Mouse (Mus musculus) heart, postnatal 10 days (tissue): ENCODE data around the gene Wnt7b. TPM values are rescaled to one million over a fixed set of nuclear protein-coding genes. Genes with fewer than 3 reads are reported as not detected.

ENCODE experiments used
- DNase-seq, 2 experiments: peaks; one replicate each; pipeline ENCODE4 v3.0.0; 2021
- intact Hi-C: fragments of 180-260 bp; cut with DNase I; formaldehyde crosslinking; loops from one replicate; pipeline ENCODE4 v1.15.1; 2025
- total RNA-seq, 2 experiments: library from RNA; stranded (reverse); gene quantifications; 2 replicates each; pipeline ENCODE4 v1.2.3; 2021

Wnt7b gene
- under 1 TPM; 0.22 to 0.25 TPM for total RNA-seq

DNA sequence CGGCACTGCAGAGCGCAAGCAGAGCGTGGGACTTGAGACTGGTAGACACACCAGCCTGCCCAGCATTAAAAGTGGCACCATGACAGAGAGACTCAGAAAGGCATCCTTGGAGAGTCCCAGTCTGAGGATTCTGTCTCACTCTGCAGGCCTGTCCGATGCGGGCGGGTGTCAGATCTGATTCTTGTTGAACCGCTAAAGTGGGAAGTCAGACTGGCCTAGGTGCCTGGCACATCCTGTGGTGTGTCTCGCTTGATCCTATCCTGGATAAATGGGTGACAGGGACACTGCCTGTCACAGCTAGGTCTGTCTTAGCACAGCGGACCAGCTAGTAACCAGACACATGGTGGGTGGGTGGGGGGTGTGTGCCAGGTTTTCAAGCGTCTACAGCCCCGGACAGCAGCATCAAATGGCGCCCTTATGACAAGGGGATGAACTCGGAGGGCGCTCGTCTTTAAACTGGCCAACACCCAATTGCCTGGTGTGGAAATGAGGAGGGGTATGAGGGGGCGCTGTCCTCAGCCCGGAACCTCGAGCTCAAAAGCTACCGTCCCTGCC, at the start of gene Wnt7b:
Gene Wnt7b (minus strand): TSS at position 118 of the 555 bp plus-strand sequence.
- intact Hi-C loops, result loop anchor here (5.0 kb wide), 2 partner anchors 195 to 430 kb away; no protein-coding TSS in a partner anchor
- DNase-seq, result no peak

DNA sequence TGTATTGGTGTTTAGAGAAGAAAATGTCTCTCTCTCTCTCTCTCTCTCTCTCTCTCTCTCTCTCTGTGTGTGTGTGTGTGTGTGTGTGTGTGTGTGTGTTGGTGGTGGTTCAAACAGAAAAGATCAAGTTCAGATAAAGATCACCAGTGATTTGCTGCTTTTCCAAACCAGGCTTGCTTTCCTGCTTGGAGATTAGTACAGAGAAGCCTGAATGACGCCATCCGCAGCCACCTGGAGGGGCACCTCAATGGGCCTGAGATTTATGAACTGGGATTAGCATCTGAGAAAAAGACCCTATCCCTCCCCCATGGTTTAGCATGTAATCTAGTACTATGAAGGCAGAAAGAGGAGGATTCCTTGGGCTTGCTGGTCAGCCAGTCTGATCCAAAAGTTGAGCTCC, 49.3 kb upstream of the Wnt7b start:
- intact Hi-C loops, result no loop called here
- DNase-seq, result no peak

DNA sequence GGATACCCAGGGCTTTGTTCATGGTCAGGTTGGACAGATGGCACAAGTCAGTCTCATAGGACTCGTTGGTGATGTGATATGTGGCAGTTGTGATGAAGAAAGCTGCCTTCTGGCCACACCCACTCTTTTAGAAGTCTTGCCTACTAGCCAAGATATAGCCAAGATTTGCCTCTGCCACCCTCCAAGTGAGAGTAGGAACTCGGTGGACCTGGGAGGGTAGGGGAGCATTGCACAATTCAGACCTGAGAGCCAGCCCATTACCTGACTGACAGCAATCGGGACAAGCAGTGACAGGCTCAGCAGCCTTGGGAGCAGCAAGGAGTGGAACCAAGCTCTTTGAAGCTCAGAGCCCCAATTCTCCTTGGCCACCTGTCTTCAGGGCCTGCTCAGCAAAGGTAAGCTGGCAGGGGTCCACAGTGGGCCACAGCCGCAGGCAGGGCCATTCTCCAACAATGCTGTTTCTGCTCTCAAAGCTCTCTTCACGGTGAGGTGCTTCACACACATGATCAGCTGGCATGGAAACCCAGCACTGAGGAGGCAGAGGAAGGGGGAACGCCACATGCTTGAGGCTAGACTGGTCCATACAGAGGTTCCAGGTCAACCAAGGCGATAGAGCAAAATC, 47.8 kb upstream of the Wnt7b start:
- DNase-seq, result no peak
- intact Hi-C loops, result no loop called here

DNA sequence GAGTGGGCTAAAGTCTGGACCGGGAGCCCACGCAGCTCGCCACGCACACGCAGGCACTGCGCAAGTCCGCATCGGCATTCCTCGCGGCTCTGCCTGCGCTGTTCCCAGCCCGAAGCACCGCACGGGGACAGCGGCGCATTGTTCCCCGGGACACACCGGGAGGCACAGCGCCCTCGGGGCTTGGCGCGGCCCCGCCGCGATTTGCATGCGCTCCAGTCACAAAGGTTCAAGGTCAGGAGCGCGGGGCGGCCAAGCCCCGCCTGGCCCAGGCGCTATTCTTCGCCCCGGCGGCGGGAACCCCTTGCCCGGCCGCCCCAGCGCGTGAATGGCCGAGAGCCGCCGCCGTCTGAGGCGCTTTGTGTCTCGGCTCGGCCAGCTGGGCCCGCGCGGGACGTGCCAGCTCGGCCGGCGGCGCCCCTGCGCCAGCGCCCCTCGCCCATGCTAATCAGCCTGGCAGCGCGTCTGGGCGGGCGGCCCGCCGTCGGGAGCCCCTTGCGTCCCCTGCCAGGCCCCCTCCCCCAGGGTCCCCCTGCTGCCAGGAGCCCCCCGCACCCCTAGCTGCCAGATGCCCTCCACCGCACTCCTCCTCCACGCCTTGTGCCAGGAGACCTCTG, 43.5 kb upstream of the Wnt7b start:
- DNase-seq, result peak; percentile 73 to 80
- intact Hi-C loops, result no loop called here

DNA sequence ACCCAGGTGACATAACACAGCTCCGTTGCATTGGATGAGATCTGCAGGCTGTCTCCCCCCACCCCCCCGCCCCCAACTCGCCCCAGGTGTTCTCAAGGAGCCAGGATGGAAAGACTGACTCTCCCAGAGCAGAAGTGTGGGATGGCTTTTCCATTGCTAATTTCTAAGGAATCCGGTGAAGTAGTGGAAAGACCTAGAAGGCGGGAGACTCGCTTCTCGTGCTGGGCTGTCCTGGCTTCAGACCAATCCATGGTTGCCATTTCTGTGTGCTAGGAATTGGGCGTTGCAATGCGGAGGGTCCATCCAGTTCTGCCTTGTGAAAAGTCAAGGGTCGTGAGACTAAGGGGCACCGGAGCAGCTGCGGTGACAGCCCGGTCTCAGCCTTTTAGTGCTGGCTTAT, 39.9 kb upstream of the Wnt7b start:
- intact Hi-C loops, result no loop called here
- DNase-seq, result no peak

DNA sequence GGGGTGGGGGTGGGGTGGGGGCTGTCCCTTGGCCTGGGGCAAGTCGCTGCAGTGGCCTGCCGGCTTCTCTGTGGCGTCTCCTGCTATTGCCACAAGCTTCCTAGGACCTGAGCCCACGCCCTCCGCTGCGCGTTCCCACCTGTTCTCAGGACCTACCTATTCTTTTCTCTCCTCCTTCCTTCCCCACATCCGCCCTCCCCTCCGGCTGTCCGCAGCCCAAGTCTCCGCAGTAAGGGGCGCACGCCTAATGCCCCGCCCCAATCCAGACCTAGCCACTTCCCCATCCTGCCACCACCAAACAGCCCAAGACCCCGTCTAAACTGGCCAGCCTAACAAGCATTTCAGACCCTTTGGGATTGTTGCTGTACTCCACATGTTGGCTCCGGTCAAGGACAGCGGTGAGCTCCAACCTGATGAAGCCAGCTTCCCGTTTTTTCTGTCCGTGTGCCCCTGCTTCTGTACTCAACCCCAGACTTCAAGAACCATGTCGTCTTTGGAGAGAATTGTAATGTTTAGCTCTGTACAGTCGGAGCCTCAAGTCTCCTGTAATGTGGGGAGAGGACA, 33.3 kb upstream of the Wnt7b start:
- no peak for DNase-seq
- intact Hi-C loops, result loop anchor here (2.0 kb wide), 1 partner anchor 17 kb away; no protein-coding TSS in a partner anchor

DNA sequence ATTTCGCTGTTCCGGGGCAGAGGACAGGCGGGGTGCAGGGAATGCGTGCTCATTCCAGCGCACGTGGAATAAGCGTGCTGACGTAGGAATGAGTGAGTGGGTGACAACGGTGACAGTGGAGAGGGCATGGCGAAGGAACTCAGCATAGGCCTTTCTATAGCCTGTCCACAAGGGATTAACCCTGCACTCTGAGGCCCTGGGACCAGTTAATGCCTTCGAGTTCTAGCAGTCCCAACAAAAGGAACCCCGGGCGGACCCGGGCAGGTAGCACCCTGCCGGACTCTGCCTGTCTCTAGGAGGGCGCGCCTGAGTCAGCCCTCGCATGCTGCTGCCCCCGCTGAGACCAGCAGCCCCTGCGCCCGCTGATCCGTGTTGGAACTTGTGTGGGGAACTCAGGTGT, 32.8 kb upstream of the Wnt7b start:
- no peak for DNase-seq
- intact Hi-C loops, result loop anchor here (2.0 kb wide), 1 partner anchor 18 kb away; no protein-coding TSS in a partner anchor

DNA sequence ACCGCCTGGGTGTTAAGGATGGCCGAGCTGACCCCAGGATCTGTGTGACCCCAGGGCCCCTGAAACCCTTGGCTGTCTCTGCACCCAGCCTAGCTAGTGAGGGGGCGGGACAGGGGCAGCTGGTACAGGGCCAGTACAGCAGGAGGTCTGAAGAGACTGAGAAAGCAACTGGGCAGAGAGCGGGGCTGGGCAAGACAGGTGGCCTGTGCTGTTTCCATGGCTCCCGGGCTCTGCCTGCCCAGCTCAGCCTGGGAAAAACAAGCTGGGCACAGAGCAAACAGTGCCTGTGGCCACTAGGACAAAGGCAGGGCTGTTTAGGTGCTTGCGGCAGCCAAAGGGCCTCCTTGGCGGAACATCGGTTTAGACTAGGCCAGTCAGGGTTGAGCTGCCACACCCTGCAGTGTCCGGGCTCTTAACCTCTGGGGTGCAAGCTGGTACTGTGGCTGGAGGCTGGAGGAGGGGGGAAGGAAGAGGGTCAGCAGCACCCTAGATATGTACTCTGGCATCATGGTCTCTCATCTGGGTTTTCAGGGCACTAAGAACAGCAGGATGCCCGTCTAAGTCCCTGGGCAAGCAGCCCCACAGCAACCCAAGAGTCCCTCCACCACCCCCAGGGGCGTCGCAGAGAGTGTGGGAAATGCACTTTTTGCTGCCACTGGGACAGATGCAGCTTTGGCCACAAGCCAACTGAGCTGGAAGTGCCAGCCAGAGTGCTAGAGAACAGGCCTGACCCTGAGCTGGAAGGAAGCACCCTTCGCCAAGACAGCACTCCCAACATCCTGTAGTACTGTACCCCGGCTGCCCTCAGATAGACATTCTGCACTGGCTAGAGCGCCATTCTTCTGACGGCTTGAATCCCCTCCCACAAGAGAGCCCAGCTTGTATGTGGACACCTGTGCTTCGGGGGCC, 31.3 kb upstream of the Wnt7b start:
- intact Hi-C loops, result loop anchor here (2.0 kb wide), 1 partner anchor 19 kb away; no protein-coding TSS in a partner anchor
- peak in 1 of 2 experiments; percentile 61 for DNase-seq

DNA sequence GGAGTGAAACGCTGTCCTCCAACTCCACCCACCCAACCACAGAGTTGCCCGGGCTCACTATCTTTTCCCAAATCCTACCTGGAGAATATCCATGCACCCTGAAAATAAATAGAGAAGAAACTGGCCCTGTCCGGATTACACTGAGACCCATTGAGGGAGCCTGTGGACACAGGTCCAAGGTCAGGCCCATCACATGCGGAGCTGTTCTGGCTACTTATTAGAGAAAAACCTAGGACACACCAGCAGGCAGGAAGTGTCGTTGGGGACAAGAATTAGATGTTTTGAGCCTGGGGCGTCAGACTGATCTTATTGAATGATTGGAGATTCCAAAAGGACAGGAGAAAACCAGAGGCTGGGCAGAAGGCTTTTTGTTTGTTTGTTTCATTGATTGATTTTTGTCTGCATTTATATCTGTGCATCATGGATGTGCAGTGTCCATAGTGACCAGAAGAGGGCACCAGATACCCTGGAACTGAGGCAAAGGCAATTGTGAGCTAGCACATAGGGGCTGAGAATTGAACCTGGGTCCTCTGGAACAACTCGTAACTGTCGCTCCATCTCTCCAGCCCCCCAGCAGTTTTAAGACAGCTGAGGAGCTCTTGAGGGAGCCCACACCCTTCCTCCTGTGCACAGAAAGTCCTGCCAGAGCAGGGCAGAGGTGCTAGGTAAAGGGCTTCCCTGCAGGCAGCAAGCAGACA, 30.5 kb upstream of the Wnt7b start:
- intact Hi-C loops, result loop anchor here (1.0 kb wide), 1 partner anchor 59 kb away; no protein-coding TSS in a partner anchor
- peak; percentile 55 to 62 for DNase-seq

DNA sequence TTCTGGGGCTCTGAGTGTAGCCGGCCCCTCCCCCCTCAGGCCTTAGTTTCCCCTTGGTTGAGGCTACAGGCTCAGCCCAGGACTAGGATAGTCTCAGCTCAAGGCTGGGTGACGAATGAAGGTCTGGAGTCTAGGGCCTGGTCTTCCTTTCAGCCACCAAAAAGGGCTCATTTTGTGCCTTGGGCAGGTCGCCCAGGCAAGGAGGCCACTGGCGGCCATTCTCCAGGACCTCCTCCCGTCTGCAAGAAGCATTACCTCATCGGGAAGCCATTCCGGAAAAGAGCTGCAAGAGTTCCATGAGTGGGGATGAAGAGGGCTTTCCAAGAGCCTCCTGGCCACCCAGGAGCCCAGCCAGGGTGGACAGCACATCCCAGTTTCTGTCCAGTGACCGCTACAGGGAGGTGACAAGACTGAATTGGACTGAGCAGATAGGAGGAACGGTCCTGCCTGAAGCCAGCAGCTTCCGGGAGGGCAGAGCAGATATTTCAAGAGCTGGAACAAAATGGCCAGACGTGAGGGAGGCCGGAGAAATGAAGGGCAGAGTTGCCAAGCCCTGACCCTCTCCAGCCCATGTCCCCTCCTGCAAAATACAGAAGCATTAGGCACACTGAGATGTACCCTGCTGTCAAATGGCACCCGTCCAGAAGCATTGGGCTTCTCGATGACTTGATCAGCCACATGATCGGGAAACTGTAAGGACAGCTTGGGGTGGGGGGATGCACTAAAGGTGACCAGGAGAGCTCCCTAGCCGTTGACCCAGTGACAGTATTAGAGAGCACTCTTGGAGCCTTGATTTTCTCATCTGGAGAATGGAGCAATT, 29.6 kb upstream of the Wnt7b start:
- peak; percentile 88 to 89 for DNase-seq
- intact Hi-C loops, result loop anchor here (1.0 kb wide), 1 partner anchor 60 kb away; no protein-coding TSS in a partner anchor

DNA sequence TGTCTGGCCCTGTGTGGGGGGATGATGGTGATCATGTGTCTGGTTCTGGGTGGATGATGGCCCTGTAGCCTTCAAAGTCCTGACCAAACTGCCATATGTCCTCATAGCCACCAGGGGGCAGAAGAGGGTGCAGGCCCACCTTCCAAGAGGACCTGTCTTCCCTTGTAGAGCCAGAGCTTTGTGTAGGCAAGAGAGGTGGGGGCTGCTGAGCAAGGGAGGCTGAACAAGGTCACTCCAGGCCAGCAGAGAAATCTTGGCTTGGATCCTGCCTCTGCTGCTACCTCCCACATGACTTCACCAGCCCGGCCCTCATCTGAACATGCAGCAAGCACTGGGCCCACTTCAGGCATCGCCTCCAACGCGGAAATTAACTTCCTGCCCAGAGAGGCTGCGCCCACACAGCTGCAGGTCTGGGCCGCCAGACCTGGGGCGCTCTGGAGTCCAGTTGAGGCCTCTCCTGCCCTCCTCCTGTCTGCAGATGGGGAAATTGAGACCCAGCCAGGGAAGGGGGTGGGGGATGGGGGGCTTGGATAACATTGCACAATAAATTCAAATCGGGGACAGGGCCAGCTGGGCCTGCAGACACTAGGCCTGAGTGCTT, 28.4 kb upstream of the Wnt7b start:
- intact Hi-C loops, result loop anchor here (1.0 kb wide), 2 partner anchors 11 to 99 kb away; no protein-coding TSS in a partner anchor
- peak; percentile 96 to 97 for DNase-seq

DNA sequence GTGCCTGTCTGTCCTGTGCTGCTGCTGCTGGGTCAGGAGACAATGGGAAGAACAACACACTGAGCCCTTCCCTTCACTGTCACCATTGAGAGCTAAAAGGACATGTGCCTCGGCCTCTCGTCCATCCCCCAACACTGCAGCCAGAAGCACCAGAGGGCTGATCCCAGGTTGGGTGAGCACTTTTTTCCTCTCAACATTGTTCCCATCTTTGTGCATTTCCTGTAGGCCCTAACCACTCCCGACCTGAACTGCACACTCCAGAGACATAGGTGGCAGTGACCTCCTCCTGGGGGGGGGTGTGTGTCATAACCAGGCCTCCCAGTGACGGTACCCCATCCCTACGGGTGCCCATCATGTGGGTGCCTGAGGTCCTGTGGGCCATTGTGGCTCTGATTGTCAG, 27.8 kb upstream of the Wnt7b start:
- intact Hi-C loops, result loop anchor here (1.0 kb wide), 2 partner anchors 11 to 99 kb away; no protein-coding TSS in a partner anchor

DNA sequence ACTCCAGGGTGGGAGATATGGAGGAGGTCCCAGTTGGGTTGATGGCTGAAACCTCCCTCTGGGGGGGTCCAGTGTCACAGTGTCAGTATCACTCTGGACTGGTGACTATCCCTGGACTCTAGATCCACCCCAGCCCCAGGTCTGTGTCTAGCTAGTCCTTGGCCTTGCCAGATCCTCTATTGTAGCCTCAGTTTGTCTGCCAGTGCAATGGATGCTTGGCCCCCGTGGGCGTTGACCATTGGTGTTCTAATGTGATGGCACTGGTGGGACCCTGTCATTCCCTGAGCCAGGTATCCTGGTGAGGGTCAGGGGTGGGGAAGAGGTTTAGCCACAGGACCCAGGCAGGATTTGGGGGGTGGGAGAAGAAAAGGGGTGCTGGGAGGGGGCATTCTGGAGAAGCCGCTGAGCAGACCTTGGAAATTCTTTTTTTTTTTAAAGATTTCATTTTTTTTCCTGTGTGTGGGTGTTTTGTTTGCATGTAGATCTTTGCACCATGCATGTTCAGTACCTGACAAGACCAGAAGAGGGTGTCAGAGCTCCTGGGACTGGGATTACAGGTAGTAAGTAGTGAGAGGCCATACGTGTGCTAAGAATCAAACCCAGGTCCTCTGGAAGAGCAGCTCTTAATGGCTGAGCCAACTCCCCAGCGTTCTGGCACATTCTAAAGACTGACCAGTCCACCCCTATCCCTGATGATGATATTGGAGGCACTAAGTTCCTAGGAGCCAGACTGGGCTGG, 27.2 kb upstream of the Wnt7b start:
- DNase-seq, result no peak
- intact Hi-C loops, result loop anchor here (1.0 kb wide), 2 partner anchors 10 to 100 kb away; no protein-coding TSS in a partner anchor

More for the DNA sequence above, 27.8 kb upstream of the Wnt7b start:
- no peak for DNase-seq

DNA sequence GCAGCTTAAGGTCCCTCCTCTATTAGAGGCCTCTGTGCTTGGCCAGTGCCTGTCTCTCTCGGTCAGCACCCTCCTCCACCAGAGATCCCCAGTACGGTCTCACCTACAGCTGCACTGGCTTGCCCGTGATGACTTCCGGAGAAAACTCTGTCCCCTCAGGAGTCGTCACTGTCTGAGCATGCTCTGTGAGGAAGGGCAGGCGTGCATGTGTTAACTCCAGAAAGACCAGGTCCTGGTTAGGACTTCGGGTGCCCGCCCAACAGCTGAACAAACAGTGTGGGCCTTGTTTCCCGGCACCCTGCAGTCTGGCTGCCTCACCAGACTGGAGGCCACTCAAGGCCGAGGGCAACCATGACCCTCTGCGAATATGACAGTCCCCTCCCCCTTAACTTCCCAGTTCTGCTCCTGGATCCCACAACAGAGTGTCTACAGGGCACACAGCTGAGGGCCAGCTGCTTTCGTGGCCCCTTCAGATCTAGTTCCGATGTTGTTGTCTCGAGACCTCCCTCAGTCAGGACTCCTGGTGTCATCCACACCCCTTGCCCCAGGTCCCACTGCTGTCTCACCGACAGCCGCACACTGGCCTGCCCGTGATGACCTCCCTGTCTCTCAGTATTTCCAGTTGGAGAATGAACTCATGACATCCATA, 23.8 kb upstream of the Wnt7b start:
- DNase-seq, result peak; percentile 56 to 71
- intact Hi-C loops, result no loop called here

DNA sequence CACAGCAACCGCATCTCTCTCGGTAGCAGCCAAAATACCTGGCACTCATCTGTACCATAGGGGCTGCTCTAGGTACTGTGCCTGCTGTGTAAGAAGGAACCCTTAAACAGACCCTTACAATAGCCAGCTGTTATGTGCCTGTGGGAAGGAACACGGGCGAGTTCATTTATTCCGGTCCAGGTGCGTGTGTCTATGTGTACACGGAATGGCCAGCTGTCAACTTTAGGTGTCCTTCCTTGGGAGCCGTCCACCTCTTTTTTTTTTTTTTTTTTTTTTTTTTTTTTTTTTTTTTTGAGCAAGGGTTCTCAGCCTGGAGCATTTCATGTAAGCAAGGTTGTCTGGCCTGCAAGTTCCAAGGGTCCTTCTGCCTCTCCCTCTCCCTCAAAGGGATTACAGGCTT, 22.7 kb upstream of the Wnt7b start:
- intact Hi-C loops, result no loop called here

DNA sequence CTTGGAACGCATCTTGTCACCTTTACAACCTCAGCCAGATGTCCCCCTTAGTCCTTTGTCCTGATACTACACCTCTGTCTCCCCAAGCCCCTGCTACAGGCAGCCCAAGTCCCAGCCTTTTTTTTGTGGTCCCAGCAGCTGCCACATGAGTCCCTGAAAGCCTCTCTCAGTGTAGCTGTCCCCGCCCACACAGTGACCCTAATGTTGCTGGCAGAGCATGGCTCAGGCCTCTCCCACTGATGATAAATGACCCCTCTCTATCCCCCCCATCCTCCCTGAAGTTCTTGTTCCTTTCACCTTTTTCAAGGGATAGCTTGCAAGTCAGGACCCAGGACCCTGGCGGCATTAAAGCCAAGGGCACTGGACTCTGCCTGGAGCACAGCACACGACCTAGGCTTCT, 22.2 kb upstream of the Wnt7b start:
- intact Hi-C loops, result no loop called here
- DNase-seq, result no peak

More for the DNA sequence above, 22.7 kb upstream of the Wnt7b start:
- DNase-seq, result no peak

DNA sequence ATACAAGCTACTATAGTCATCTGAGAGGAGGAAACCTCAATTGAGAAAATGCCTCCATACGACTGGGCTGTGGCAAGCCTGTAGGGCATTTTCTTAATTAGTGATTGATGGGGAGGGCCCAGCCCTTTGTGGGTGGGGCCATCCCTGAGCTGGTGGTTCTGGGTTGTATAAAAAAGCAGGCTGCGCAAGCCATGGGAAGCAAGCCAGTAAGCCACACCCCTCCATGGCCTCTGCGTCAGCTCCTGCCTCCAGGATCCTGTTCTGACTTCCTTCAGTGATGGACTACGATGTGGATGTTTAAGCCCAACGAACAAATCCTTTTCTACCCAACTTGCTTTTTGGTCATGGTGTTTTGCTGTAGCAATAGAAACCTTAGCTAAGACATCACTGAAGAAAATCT, 21.1 kb upstream of the Wnt7b start:
- intact Hi-C loops, result no loop called here
- peak; percentile 62 to 65 for DNase-seq
